Mouse (Mus musculus) gastrocnemius, postnatal 25 days (tissue): ENCODE measurements around the gene Nectin2. TPM values are rescaled to one million over a fixed set of nuclear protein-coding genes. Genes with fewer than 3 reads are reported as not detected.

Experiments
- DNase-seq: peaks from one replicate; pipeline ENCODE4 v3.0.0; 2022
- total RNA-seq, 2 experiments: library from RNA; stranded (reverse); gene quantifications; 1 replicate in 1 of 2; 2 replicates in 1 of 2; pipeline ENCODE4 v1.2.3; 2021

The Nectin2 gene
- total RNA-seq, 2 experiments from 2014 or later, result 2.1 to 3.9 TPM

DNA sequence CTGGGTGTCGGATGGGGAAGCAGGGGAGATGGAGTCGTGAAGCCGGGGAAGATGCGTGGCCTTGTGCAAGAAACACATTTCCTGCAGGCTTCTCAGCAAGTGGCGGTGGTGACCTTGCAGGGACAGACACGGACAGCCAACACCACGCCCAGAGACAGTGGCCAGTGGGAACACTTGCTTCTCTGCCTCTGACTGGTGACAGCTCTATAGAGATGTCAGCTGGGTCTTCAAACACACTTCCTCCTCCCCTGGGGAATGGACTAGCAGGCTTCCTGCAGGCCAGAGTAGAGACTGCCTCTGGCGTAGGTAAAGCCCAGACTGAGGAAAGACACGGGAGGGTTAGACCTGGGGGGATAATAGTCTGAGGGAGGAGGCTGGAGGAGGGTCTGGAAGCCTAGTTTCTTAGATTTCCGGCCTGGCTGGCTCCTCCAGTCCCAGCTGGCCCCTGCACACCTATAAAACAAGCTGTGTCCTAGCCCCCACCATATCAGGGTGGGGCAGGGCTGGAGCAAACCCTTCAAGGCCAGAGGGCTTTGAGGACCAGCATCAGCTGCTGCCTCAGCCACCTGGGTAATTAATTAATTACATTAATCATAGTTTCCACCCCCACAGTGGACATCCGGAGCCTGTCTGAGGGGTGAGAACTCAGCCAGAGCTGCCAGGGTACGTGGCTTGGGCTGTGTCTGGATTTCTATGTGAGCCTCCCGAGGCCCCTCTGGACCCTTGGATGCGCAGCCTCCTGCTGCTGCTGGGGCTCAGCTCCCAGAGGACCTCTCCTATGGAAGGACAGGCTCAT is 5.5 kb downstream of the Nectin2 start:
- DNase-seq, result no peak

DNA sequence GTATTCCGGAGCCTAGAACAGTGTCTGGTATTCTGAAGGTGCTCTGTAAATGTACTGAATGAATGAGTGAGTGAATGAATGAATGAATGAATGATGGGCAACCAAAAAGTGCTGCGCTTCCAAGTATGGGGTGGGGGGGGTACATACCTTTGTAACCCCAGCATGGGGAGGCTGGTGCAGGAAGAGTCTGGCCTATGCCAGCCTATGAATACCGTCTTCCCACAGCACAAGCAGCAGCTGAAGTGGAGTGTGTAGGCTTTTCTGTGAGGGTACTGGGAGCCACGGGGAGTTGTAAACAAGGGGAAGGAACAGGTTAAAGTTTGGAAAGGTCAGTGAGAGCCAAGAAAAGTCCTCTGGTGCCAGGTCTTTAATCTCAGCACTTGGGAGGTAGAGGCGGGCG is 6.5 kb downstream of the Nectin2 start:
- no peak for DNase-seq

DNA sequence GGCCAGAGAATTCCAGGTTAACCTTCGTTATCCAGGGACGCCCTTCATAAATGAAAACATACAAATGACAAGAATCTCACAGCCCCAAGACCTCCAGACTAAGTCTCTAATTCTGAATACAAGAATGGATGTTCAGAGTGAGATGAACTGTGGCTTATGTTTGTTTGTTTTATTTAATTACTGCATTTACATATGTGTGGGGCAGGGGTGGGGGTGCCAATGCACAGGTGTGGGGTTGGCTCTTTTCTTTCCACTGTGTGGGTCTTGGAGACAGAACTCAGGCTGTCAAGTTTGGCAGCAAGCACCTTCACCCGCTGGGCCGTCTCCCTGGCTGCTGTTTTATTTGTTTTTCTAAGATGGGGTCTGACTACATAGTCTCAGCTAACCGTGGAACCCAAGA is 7.8 kb downstream of the Nectin2 start:
- DNase-seq, result no peak

DNA sequence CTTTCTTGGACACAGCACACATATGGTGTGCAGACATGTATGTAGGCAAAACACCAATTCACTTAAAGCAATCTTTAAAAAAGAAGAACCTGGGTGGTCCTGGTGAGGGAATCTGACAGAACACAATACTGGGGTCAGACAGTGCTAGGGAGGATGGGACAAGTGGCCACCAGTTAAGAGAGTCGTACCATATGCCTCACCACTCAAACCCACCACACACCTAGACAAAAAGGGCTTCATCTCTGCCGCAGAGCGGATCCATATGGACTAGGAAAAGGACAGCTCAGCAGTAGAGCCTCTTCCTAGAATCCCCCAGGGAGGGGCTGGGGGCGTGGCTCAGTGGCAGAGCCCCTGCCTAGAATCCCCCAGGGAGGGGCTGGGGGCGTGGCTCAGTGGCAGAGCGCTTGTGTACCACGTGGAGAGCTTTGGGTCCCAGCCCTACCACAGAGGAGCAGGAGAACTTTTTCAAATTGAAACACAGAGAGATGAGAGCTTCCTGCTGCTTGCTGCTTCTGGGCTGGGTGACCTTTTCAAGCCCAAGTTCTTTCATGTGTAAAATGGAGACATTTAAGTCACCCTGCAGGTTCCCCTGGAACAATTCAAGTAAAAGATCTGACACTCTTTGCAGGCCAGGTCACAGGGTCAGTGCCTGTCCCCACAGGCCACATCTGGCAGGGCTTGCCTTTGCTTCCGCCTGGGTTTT is 8.8 kb downstream of the Nectin2 start:
- no peak for DNase-seq

DNA sequence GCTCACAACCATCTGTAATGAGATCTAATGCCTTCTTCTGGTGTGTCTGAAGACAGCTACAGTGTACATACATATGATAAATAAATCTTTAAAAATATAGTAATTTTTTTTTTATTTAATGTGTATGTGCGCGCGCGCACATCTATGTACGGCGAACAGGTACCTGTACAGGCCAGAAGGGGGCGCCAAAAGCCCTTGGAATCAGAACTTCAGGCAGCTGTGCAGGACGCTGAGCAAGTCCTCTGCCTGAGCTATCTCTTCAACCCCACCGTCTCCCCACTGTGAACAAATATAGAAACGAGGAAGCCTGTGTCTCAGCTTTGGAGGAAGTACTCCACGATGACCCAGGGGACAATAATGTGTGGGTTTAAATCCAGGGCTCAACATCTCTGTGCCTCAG is 10.0 kb downstream of the Nectin2 start:
- DNase-seq, result no peak

DNA sequence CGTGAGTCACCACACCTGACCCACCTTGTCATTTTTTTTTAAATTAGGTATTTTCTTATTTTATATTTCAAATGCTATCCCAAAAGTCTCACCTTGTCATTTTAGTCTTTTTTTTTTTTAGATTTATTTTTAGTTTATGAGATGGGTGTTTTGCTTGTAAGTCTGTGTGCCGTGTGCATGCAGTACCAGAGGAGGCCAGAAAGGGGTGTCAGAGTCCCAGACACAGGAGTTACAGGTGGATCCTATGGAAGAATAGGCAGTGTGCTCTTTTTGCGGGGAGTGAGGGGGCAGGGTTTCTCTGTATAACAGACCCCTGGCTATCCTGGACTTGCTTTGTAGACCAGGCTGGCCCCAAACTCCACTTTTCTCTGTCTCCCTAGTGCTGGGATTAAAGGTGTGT is 11.5 kb downstream of the Nectin2 start:
- no peak for DNase-seq

DNA sequence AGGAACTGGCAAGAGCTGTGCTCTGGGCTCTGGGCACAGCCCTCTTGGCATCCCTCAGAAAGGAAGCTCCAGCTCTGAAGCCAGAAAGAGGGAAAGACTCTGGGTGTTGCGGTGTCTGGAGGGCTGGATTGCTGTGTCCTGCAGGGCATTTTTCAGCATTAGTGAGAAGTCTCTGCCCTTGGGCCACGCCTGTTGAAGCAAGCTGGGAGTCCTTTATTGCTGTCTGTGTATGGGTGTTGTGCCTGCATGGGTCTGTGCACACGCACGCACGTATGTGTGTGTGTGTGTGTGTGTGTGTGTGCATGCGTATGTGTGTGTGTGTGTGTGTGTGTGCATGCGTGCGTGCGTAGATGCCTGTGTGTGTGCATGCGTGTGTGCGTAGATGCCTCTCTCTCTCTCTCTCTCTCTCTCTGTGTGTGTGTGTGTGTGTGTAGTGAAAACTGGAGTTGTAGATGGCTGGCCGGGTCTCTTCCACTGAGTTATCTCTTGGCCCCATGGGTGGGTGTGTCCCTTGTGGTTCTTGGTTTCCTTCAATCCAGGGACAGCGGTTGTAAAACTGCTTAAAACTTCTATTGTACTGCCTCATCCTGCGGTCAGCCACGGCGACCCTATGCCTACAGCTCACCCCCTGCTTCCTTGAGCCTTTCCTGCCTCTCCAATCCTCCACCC is 13.8 kb downstream of the Nectin2 start:
- DNase-seq, result no peak

DNA sequence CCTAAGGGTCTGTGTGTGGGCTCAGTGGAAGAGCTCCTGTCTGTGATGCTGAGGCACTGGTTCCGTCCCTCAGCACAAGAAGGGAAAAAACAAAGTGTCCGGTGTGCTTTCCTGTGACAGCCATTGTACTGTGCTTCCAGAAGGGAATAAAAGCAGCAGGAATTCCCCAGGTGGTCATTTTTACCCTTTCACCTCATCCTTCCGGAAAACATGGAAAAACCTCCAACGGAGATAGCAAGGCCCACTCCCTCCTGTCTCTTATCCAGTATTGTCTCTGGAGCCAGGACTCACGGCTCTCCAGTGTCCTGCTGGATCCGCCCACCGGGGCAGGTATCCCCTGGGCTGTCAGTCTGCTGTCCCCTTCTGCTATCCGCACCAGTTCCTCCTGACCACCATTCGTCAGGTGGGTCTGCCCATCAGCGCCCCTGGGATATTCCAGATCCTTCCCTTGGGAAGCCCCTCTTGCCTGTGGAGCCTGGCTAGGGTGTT is 16.1 kb downstream of the Nectin2 start:
- no peak for DNase-seq

DNA sequence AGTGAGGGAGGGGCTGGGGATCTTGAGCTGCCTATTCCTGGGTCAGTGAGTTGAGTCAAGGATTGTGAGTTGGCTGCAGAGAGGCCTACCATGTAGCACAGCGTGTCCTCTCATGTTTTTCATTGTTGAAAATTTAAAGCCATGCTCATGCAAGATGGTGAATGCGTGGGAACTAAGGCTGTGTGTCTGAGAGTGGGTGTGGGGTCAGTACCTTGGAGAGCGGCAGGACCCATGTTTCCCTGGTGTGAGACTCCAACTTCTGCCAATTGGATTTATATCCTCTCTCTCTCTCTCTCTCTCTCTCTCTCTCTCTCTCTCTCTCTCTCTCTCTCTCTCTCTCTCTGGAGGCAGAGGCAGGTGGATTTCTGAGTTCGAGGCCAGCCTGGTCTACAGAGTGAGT is 23.7 kb downstream of the Nectin2 start:
- DNase-seq, result no peak

DNA sequence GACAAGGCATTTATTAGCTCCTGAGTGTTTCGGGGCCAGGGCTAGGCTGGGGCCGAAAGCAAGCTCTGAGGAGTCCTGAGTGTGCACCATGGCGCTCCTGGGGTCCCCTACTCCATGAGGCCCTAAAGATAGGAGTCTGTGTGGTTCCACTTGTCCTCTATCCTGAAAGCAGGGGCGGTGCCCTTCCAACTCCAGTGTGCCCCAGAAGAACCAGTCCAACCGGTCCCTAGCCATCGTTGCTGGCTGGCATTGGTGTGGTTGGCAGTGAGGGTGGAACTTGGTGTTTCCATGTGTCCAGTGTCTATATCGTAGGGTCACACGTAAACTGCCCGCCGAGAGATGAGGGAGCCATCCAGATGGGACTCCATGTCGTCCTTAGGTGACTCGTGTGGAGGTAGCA is 26.1 kb downstream of the Nectin2 start:
- no peak for DNase-seq

DNA sequence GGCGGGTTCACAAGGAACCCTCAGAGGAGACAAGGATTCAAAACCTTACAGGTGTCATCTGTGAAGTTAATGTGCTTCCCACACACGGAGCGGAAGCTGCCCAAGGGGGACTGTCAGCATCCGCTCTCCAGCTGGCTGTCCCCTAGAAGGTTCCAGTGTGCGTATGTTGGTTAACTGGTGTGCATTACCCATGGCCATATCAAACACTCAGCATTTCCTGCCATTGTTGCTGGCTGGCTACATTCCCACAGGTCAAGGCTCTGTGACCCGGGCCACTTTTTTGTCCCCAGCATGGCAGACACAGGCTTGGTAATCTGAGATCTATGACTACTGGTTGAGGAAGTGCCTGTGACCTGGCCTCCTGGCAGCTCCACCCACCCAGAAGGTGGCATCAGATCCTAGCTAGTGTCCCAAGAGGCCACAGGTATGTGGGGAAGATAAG is 27.5 kb downstream of the Nectin2 start:
- DNase-seq, result peak; percentile 56

DNA sequence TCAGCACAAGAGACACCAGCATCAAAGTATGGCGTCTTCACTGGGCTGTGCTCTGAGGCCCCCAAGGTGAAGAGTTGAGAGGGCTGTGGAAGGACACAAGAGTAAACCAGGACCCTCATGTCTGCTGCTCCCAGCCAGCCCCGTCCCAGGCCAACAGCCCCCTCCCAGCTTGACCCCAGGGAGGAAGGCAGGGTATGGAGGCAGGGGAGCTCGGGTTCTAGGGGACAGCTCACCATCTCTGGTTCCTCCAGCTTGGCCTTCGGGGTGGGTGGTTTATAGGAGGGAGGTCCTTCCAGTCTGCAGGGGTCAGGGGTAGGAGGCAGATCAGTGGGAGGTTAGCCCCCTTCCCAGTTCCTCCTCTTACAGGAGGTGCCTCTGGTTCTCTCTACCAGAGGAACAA is 31.1 kb downstream of the Nectin2 start:
- DNase-seq, result no peak

DNA sequence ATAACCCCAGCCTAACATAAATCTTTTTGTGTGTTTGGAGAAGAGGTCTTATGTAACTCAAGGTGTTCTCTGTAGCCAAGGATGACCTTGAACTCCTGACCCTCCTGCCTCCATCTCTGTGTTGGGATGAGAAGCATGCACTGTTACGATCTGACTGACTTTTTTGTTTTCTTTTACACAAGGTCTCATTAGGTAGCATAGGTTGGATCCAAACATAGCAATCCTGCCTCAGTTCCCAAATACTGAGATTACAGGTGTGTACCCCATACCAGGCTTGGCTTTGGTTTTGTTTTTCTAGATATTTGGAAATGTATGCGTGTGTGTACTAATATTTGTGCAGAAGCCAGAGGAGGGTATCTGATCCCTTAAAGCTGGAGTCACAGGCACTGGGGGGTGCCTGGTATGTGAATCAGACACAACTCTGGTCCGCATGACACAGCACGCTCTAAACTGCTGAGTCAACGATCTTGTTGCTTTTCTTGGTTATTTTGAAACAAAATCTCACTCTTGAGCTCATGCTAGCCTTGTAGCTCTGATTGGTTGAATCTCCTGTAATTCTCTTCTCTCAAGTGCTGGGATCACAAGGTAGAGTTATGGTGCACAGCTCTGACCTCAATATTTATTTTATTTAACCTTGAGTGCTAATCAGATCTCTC is 31.9 kb downstream of the Nectin2 start:
- DNase-seq, result no peak

DNA sequence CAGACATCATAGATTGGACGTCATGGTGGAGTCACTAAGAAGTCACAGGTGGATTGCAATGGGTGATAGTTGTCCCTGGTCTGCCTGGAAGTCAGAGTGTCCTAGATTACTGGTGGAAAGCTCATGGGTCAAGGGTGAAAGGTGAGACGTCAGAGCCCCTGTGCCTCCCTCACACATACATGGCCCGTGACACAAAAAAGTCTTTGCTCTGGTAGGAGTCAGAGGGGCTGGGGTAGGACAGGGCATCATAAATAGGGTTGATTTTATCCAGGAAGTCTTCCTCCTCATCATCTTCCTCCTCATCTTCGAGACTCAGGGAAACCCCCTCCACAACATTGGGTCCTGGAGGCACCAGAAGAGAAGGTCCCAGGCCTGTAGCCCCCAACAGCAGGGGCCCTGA is 32.9 kb downstream of the Nectin2 start:
- no peak for DNase-seq

DNA sequence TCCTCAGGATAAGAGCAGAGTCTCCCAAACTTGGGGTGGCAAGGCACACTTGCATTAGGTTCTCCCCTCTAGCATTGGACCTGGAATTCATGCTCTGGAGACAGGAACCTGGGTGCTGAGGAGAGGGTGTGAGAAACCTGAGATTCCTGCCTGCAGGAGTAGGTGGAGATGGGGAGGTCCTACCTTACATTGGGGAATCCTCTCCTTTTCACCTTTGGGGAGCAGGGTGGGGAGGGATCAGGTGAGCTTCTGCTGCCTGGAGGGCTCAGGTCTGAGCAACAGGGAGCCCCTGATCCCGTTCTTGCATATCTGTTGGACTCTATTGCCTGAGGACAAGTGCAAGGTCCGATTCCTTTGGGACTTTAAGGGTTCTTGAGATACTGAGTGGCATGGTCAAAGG is 33.5 kb downstream of the Nectin2 start:
- no peak for DNase-seq

DNA sequence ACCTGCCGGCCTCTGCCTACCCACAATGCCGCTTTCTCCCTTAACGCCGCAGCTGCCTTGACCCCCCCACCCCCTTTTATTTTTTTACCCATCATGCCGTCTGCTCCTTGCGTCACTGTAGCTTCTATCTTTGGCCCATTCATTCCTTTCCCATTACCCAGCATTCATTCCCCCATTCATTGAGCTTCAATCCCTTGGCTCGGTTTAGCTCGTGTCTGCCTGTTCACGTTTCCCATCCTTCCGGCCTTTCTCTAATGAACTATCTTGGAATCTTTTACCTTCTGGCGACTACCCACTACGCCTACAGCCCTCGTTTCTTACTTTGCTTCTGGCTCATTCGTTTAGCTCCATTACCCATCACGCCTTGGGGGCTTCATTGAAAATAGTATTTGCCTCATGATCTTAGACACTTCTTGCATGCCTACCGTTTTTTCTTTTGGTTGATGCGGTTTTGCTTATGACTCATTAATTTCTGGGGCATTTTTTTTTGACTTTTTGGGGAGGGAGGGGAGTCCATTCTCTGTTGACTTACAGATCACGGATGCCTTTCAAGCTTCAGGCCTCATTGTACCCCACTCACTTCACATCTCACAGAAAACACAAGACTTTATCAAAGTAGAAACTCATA is 34.1 kb downstream of the Nectin2 start:
- DNase-seq, result no peak

DNA sequence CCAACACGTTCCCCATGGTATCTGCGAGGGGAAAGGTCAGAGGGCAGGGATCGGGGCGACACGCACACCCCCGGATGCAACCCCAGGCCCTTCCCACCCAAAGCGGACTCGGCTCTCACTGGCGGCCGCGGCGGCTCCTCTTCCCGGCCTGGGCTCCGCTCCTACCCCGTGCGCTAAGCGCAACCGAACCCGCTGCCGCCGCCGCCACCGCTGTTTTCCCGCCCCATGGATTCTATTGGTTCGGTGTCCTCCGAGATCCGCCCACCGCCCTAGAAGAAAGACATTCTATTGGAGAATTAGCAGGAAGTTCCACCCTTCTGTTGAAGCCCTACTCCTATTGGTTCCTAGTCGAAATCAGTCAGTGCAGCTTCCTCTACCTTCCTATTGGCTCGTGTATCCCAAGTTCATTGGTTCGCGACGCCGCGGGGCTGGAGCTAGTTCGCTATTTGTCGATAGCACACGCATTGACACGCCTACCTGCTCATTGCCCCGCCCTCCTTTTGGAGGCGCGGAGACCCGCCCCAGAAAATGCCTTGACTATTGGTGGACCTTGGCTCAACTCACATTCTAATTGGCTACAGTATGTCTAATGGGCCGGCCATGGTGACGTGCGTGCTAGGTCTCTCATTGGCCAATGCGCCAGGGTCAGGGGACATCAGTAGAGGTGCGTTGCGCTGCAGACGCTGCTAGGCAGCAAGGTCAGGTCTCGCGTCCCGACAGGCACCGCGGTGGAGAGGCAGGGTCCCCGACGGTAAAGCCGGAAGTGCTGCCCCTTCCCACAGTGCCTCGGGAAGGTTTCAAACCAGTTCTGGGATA is 34.8 kb downstream of the Nectin2 start, which contains the start of gene Tomm40:
Gene Tomm40, minus strand, starts transcription at position 200 of the 816 bp plus-strand sequence.
- DNase-seq, result peak; percentile 100

DNA sequence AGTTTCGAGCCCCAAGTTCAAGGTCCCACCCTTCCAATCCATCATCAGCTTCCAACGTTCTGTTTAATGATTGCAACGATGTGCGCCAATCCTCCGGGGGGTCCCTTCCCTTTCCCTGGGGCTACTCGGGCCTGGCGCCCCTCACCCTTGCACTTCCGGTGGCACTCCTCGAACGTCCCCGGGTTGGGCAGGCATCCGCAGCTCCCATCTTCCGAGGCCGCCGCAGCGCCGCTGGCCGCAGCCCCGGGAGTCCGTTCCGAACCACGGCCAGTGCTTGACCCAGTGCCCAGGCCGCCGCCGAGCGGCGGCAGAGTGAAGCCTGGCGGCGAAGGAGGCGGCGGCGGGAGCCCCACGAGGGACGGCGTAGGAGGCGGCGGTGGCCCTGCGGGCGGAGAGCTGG is 35.4 kb downstream of the Nectin2 start:
- DNase-seq, result no peak

DNA sequence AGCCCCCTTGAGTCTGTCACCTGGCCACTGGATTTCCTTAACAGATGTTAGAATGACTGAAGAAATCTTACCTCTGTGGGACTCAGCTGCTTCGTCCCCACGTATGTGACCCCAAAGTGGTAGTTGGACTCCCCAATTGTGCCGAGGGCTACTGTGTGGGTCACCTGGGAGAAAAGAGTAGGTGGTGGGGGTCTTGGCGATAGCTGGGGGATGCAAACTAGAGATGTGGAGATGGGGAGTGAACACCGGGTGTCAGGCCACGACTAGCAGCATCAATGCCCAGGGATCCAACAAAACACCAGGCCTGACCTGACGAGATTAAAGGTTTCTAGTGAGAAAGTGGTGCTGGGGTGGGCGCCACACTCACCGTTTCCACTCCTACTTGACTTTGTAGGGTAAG is 36.7 kb downstream of the Nectin2 start:
- no peak for DNase-seq

DNA sequence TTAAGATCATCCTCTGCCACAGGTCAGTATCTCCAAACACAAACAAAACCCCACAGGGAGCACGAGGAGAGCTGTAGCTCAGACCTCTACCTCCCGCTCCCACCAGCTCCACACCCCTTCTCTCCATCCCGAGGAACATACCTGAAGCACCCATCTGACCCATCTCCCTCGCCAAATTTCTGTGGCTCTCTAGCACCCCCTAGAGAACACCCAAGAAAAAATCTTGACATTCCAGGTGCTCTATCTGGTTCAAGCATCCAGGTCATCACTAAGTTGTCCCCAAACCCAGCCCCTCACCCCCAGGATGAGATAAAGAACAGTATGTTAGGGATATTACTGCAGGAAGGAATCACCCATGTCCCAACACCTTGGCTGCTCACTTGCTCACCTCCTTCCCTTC is 37.1 kb downstream of the Nectin2 start:
- DNase-seq, result no peak

DNA sequence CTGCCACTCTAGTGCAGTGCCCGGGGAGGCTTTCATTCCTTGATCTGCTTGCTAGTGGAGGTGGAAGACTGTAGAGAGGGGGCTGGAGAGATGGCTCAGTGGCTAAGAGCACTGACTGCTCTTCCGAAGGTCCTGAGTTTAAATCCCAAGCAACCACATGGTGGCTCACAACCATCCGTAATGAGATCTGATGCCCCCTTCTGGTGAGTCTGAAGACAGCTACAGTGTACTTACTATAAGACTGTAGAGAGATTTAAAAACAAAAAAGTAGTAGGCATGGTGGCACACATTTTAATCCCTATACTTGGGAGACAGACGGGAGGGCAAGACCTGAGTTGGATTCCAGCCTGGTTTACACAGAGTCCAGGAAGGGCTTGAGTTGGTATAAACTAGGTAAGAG is 37.9 kb downstream of the Nectin2 start:
- DNase-seq, result no peak
